Mouse (Mus musculus) thymus, adult 2 months (tissue): ENCODE measurements around the gene Ptcd2.

Source experiments
- CTCF ChIP-seq: fragments of 200-500 bp; IDR thresholded peaks from 2 replicates; pipeline ENCODE4 v1.5.1; 2012; ENCODE audit warnings: mild to moderate bottlenecking, control low read depth, low read length, moderate library complexity, borderline replicate concordance; ENCODE audit not compliant: control insufficient read depth, poor library complexity, insufficient read depth; ENCODE audit errors: extremely low read depth
- POLR2A ChIP-seq: fragments of 200-500 bp; IDR thresholded peaks from 2 replicates; pipeline ENCODE4 v1.6.1; 2012; ENCODE audit warnings: mild to moderate bottlenecking, low read length, control low read depth, moderate library complexity; ENCODE audit not compliant: control insufficient read depth, poor library complexity, insufficient read depth; ENCODE audit errors: extremely low read depth

GRCm38 (mm10) chr13:99387901-99388811 is 43.7 kb upstream of the Ptcd2 start:
- TF ChIP-seq POLR2A = no peak
- no peak for TF ChIP-seq CTCF
